Mouse (Mus musculus) cerebellum, adult 2 months (tissue): ENCODE data around the gene Sik3.

Source experiments
- CTCF ChIP-seq: fragments of 200-500 bp; IDR thresholded peaks from 2 replicates; pipeline ENCODE4 v1.5.1; 2011; ENCODE audit warnings: low read depth, mild to moderate bottlenecking, control low read depth, low read length, moderate library complexity, borderline replicate concordance; ENCODE audit not compliant: insufficient read depth
- POLR2A ChIP-seq: fragments of 200-500 bp; IDR thresholded peaks from 2 replicates; pipeline ENCODE4 v1.6.1; 2011; ENCODE audit warnings: low read length, control low read depth, borderline replicate concordance; ENCODE audit not compliant: insufficient read depth

DNA sequence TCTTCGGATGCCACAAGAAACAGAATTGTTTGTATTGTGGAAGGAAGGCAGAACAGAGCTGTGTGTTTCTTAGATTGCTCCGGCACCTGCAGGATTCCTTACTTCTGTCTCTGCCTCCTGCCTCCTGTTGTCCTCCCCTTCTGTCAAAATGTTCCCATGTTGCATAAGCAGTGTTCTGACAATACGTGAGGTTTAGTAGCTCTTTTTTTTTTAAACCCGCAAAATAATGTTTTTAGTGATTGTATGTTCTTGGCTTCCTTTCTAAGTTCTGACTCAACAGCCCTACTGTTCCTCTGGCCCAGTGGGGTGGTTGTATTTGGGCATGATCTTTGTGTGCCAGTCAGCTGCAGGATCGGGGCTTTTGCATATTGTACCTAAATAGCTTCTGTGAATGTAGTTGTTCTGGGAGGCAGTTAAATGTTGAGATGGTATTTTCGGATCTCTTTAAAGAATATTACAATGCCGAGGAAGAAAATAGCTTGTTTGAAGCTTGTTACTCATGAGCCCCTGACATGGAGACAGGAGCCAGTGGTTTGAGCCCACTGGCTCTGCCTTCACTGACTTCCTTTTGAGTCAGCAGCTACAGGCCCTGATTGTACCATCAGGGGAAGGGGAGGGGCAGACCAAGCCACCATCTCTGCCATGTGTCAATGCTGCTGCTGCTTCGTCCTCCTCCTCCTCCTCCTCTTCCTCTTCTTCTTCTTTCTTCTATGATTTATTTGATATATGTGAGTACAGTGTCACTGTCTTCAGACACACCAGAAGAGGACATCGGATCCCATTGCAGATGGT is 13.6 kb downstream of the Sik3 start:
- TF ChIP-seq POLR2A: no peak
- no peak for TF ChIP-seq CTCF
